Mouse (Mus musculus) E14TG2a.4 (cell line): ENCODE data around the gene C1qtnf5.

ENCODE experiments used
- CTCF ChIP-seq: conservative IDR thresholded peaks from 2 replicates; pipeline ENCODE4 v1.5.1; 2014; ENCODE audit warnings: low read length
- NANOG ChIP-seq: IDR thresholded peaks from 2 replicates; pipeline ENCODE4 v1.6.1; 2014; ENCODE audit warnings: borderline replicate concordance, low read length, mixed read lengths
- POU5F1 ChIP-seq: IDR thresholded peaks from 2 replicates; pipeline ENCODE4 v1.6.1; 2014; ENCODE audit warnings: low read length, borderline replicate concordance

DNA sequence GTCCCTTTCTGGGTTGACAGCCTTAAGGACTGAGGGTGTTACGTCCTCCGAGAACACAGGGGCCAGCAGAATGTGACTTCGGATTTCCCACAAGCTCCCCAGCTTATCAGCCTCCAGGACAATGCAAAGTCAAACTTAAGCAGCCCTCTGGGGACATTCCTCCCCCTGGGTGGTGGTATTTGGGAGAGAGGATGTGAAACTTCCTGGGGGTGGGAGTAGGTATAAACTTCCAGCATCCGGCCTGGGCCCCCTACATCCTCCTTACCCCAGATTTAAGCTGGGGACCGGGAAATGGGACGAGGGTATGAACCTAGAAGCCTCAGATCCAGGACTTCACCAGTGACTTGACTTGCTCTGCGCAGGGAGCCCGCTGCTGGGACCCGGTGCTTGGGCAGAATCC lies 22.6 kb downstream of the C1qtnf5 start:
- TF ChIP-seq CTCF (no peak), NANOG (no peak), POU5F1 (no peak)
